Mouse (Mus musculus) T-helper 2 cell (primary cell): ENCODE results near the gene Mid1.

Experiments
- in situ Hi-C: fragments of 300-600 bp; cut with MboI, MseI; formaldehyde crosslinking; loops from one replicate; pipeline ENCODE4 v1.15.1; 2025; ENCODE audit warnings: high pct_unique_total_duplicates

Mid1 gene

DNA sequence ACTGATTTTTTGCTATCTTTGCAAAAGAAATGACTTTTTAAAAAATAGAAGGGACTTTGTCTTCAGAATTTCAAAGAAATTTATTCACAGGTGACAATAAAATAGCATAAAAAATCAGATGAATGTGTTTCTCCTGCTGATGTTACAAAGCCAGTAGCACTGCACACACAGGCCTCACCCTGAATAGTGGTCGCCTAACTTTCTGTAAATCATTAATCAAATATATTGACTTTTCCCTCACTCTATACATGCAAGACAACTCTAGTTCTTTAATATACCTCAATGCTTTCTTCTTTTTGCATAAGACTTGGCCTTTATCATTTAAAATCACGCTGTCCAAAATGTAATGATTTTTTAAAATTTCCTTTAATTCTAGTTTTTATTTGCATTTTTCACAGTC is 126.8 kb downstream of the Mid1 start:
- in situ Hi-C loops = no loop called here

GRCm38 (mm10) chrX:169813673-169814072 is 128.7 kb downstream of the Mid1 start:
- in situ Hi-C loops = no loop called here

- in situ Hi-C loops = no loop called here
Observed at GRCm38 (mm10) chrX:169826947-169827346, 141.9 kb downstream of the Mid1 start.

DNA sequence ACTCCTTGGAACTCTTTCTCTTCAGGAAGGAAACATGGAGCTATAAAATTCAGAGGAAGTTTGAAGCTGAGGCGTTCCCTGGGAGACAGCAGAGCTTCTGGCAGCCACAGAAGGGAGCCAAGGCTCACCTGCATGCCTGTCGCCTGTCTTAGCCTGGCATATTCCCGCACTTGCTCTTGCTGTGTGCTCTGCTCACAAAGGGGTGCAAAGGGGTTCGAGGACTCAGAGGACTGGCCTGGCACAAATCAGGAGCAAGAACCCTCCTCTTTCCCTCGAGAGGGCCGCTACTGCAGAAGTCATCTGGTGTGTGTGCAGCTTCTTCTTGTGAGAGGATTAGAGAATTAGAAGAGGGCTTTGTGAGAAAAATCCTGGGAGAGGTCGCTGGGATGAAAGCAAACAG is 142.7 kb downstream of the Mid1 start:
- in situ Hi-C loops = no loop called here

DNA sequence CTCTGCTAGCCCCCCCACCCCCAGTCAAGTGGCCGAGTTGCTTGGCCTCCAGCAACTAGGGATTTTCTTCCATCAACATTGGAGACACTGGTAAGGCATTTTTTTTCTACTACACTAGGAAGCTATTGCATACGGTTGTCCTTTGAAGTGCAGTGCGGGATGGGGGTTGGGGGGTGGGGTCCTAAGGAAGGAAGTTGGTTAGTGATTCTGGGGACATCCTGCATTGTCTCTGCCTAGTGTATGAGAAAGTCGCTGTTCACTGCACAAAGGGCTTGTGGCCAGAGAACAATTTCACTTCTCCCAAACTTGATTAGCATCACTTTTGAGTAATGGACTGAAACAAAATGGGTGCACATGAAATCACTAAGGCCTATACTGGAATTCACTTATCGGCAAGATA is 143.1 kb downstream of the Mid1 start:
- in situ Hi-C loops = no loop called here

DNA sequence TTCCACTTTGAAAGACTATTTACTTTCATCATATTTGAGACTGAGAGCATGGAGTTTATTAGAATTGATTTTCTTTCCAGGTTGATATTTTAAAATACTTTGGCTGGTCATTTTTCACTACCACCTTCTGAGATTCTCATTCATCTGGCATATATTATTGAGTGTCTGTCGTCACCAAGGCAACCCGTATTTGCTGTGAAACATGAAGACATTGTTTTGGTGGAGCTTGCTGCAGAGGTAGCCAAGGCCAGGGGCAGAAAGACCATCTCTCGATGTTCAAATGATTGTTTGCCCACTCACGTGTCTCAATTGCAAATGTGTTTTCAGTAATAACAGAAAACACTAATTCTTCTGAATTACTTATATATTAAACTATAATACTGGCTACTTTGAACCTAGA is 145.1 kb downstream of the Mid1 start:
- in situ Hi-C loops = no loop called here

DNA sequence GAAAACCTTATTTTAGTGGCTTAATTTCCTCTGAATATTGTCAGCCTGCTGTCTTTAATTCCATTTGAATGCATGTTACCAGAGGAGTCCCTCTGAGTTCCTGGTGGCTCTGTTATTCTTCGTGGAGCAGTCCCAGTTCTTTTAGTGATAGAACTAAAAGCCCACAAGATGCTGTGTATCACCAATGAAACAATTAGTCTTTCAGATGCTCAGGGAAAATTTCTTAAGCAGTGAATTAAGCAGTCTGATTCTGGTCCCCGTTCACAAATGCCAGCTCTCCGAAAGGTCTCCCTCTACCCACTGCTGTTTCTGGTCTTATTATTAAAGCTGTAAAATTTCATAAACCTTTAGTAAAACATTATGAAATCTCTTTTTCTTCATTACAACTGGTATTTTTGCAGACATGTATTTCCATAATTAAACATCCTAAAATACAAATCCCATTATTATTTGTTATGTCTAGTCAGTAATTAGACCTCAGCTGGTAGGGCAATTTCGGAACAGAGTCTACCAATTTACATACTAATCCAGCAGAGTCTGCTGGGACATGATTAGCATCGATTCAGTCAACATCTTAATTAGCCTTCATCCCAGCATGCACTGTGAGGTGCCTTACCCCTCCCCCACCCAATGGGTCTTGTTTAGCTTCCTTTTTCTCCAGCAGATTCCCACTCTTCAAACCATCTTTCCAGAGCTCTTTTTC is 153.1 kb downstream of the Mid1 start:
- in situ Hi-C loops = no loop called here

DNA sequence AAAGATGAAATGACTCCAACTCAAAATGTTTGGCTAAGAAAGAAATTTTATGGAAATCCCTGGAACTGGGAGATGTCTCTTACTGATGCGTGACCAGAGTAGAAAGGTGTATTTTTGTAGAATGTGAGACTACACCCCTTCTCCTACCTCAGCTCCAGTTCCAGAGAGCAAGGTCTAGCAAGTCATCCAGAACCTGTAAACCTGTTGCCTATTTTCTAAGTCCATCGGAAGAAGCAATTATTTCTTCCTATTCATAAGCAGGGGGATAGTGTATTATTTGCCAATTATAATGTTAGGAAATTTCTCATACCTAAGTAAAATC is 153.6 kb downstream of the Mid1 start:
- in situ Hi-C loops = no loop called here

DNA sequence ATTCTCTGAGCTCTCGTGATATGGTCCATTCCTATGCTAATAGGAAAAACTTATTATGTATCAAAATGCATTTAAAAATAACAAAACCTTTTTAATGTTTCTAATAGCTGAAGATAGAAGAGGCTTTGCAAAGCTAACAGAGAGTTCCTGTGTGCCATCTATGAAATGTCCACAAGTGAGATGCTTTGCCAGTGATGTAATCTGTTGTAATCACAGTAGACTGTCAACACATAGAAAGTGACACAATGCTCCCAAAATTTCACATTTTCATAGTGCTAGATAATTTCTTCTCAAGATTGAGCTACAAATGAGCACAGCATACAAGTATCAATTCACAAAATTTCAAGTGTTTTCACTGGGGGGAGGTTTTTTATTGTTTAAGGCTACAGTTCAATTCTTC is 158.3 kb downstream of the Mid1 start:
- in situ Hi-C loops = no loop called here

DNA sequence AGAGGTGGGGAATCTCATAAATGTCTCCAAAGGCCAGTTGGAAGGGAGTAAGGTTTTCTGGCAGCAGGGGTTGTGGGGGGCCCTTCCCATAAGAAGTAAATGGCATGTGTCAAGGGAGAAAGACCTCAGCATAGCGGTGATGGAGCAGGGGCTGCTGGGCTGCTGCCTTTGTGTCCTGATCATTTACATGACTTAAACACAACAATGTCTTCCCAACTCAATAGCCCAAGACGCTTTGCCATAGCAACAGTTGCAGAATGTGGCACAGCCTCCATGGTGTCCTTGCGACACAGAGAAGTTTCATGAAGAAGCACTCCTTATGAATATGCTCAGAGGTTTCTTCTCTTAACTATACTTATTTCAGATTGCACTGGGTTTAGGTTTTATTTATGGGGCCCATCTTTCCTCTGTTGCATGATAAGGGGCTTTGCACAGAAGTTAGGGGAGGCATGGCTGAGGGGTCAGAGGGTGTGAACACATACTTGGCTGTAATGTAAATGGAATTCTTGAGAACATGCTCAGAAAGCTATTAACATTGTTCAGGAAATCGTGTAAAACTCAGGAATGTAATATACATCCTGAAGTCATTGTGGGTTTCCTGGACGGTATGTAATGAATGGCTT is 159.3 kb downstream of the Mid1 start:
- in situ Hi-C loops = no loop called here

DNA sequence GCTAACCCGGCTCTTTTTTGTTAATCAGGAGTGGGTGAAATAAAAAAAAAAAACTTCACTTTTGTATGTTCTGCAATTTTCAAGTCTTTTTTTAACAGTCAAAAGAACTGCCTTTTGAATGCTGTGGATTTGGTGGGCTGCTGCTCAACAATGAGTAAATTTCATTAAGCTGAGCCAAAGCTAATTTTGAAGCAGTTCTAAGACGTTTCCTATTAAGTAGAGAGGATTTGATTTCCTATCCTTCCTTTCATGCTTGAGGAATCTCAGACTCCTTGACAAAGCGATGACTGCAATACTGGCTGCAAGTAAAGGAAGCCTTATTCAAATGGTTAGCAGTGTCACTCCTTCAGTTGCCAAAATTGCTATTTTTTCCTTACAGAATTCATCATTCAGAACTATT is 161.2 kb downstream of the Mid1 start:
- in situ Hi-C loops = no loop called here

DNA sequence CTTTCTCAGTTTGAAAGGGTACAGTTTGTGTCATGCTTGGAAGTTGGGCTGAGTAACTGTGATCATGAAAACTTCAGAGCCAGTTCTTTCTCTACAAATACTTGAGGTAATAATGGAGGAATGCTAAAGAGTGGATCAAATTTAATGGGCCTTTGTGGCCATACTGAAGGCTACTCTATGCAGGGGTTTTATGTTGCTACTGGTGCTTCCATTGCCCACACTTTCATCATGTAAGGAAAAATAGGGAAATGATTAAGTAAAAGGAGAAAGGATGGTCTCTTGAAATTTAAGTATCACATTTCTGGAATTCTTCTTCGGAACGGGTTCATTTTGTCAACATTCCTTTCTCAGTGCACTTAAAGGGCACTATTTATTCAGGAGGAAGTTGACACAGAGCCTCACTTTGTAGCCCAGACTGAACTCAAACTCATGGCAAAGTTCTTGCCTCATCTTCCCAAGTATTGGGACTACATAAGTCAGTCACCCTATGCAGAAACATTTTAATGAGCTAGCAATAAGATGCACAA is 176.3 kb downstream of the Mid1 start:
- in situ Hi-C loops = no loop called here

DNA sequence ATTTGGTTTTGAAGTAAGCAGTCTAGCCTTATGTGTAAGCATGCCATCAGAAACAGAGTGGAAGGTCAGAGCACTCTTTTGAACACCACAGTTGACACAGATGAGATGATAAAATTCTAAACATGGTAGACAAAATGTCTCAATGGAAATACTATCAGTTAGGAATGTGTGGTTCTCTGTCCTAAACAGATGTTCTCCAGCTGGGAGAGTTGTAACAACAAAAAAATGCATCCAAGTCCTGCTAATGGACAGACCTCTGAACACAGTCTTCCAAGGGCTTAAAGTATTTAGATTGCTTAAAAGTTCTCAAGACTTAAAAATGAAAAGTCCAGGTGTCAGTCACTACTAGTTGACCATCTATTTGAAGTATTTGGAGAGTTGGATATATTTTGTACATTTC is 177.4 kb downstream of the Mid1 start:
- in situ Hi-C loops = no loop called here

DNA sequence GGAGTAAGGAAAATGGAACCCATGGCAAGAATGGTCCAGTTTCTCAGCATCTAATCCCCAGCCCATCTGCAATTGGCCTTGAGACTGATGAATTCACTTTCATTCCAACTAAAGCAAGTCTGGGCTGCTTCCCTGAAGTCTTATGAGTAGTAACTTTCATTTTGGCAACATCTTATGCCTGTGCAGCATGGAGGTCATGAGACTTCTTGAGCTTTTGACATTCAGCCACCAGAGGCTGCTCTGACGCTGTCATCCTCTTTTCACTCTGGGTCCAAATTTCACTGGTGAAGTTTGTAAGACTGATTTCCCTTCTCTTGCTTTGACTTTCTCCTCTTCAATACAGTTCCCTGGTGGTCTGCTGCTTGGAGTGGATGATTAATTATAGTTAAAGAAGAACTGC is 177.8 kb downstream of the Mid1 start:
- in situ Hi-C loops = no loop called here

DNA sequence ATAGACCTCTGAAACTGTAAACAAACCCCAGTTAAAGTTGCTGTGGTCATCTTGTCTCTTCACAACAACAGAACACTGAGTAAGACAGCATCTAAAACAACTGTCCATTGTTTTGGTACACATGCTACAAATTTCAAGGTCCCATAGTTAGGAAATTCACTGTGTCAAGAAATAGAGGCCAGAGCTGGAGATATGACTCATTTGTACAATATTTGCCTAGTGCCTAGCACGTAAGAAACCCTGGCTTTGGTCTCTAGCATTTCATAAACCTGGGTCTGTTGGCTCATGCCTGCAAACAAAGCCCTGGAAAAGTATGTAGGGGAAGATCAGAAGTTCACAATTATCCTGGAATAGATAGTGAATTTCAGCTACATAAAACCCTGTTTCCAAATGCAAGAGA is 178.8 kb downstream of the Mid1 start:
- in situ Hi-C loops = no loop called here

- in situ Hi-C loops = no loop called here
Observed at GRCm38 (mm10) chrX:169868223-169868622, 183.2 kb downstream of the Mid1 start.

DNA sequence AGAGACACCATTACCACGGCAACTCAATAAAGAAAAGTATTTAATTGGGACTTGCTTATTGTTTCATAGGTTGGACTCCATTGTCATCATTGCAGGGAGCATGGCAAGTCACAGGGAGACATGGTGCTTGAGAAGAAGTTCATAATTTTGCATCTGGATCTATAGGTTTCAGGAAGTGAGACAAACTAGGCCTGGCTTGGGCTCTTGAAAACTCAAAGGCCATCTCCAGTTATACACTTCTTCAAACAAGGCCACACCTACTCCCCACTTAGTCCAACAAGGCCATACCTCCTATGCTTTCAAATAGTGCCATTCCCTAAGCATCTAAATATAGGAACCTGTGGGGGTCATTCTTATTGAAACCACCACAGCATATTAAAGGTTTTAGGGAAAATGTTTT is 189.5 kb downstream of the Mid1 start:
- in situ Hi-C loops = no loop called here

GRCm38 (mm10) chrX:169879481-169880362 is 194.7 kb downstream of the Mid1 start:
- in situ Hi-C loops = no loop called here

- in situ Hi-C loops = no loop called here
Observed at GRCm38 (mm10) chrX:169880363-169880711, 195.3 kb downstream of the Mid1 start.

DNA sequence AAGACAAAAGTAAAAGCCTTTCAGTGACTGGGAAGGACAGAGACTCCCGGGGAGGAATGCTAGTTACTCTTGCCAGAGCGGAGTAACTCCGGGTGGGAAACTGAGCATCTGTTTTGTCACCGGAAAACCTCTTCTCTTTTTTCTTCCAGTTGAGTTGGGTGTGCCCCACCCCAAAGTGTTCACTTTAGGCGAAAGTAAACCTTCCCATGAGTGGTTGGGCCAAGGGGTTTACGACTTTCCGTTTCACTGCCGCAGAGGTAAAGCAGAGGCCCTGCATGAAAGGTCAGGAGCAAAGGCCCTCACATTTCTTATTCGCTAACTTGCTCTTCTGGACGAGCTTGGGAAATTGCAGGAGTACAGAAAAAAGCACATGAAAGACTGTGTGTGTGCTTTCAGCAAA is 195.8 kb downstream of the Mid1 start:
- in situ Hi-C loops = no loop called here

GRCm38 (mm10) chrX:169881253-169882219 is 196.5 kb downstream of the Mid1 start:
- in situ Hi-C loops = no loop called here

DNA sequence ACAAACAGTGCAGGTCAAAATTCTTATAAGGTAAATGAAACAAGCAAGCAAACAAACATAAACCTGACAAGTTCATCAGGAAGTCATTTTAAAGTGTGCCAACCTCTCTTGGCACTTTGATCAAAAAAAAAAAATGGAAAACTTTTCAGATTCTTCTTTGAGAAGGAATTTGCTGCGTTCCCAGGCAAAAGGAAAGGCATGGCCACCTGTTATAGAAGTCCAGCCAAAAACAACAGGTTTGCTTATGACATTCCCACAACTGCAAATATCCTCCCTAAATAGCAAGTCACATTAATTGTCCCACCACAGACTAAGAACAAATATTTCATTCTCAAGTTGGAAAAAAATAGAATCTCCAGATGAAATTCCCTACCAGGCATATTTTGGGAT is 197.2 kb downstream of the Mid1 start:
- in situ Hi-C loops = no loop called here
